Mouse (Mus musculus): ENCODE measurements at regions not wholly inside any gene's neighbourhood (a gene's known extent, or its start where the extent isn't known, plus 50 kb on each side); places are given as distances from the start of the nearest gene placed in this dataset.

DNA sequence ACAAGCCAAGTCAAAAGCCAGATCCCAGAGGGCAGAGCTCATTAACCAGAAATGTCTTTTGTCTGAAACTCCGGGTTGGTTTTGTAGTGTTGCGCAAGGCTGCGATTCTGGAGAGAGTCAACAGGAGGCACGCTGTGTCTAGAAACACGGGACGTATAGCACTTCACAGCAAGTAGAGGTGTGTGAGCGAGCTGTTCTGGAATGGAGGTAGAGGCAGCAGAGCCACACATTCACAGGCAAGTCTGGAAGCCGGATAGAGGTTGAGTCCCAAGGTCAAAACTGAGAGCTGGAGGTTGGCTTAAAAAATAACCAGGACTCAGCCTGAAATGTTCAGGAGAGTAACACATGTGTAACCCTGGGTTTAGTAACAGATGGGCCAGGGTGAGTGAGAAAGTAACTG is 94.0 kb downstream of the Gm5426 start:
- Histone ChIP-seq H3K36me3 (replicated peaks in 1 of 2; ENCODE audit: control insufficient read depth in 1 of 2, insufficient read depth in 1 of 2, low read length in 1 of 2) (no peaks in the 10 kb centered on the region), H3K79me2 (replicated peaks; ENCODE audit: control insufficient read depth, extremely low read depth, insufficient read depth, poor library complexity, severe bottlenecking) (no peaks in the 10 kb centered on the region), H3K9ac (ENCODE audit: insufficient read depth, low read depth) (no peak overlapping the region), H3K4me3 (replicated peaks in 1 of 3; ENCODE audit: low read depth in 2 of 3, low read length in 2 of 3, poor library complexity in 1 of 3) (no peak overlapping the region), H3K4me1 (ENCODE audit: control insufficient read depth in 1 of 2, insufficient read depth in 2 of 2) (peaks cover 11 to 15% of the 10 kb centered on the region in 2 experiments), H3K4me2 (ENCODE audit: insufficient read depth, low read depth, poor library complexity, severe bottlenecking) (no peak overlapping the region), H3K9me3 (replicated peaks; ENCODE audit: low read length) (no peaks in the 10 kb centered on the region), H3K27me3 (replicated peaks) (no peaks in the 10 kb centered on the region), H3K27ac (ENCODE audit: insufficient read depth, low read depth) (no peak overlapping the region)
- in situ Hi-C loops (cut with MboI; ENCODE audit: low pct_ligation_motif_present, low pct_unique_long_range_greater_than_20kb, low sequenced_read_pairs), result no loop called here
- dilution Hi-C loops (cut with MboI; ENCODE audit: extremely low pct_ligation_motif_present, extremely low pct_unique_long_range_greater_than_20kb, low sequenced_read_pairs), result no loop called here
- DNase-seq (ENCODE audit: extremely low read depth), result no peak
- TF ChIP-seq E2F4 (IDR thresholded peaks at IDR 0.05; ENCODE audit: insufficient replicate concordance, low read depth, low read length), result 0 out of 2 replicates have a peak, but pooled peaks have one; percentile 33
- no peak for TF ChIP-seq MAFK (IDR thresholded peaks at IDR 0.05; ENCODE audit: insufficient replicate concordance, low read length)
- TF ChIP-seq ZMIZ1 (IDR thresholded peaks at IDR 0.05; ENCODE audit: low read depth, low read length), result no peak
- 0 out of 2 replicates have a peak, but pooled peaks have one; percentile 18 for TF ChIP-seq ZC3H11A (IDR thresholded peaks at IDR 0.05; ENCODE audit: low read depth, low read length)
- TF ChIP-seq KAT2A (IDR thresholded peaks at IDR 0.05; ENCODE audit: insufficient replicate concordance, low read length), result no peak
- TF ChIP-seq MAZ (IDR thresholded peaks at IDR 0.05; ENCODE audit: low read depth, low read length), result no peak
- TF ChIP-seq SMC3 (IDR thresholded peaks at IDR 0.05; ENCODE audit: low read depth, low read length), result peak; percentile 69
- TF ChIP-seq MXI1 (IDR thresholded peaks at IDR 0.05; ENCODE audit: low read depth, low read length), result peak; percentile 36; the same call in 1 of the 2 replicates
- no peak for TF ChIP-seq POLR2A (IDR thresholded peaks at IDR 0.05; ENCODE audit: low read depth, low read length)
- TF ChIP-seq ZNF384 (IDR thresholded peaks at IDR 0.05; ENCODE audit: low read depth, low read length), result no peak
- no peak for TF ChIP-seq HCFC1 (IDR thresholded peaks at IDR 0.05; ENCODE audit: low read depth, low read length)
- TF ChIP-seq BHLHE40 (IDR thresholded peaks at IDR 0.05; ENCODE audit: low read depth, low read length), result no peak
- no peak for TF ChIP-seq NRF1 (IDR thresholded peaks at IDR 0.05; ENCODE audit: low read depth, low read length)
- no peak for TF ChIP-seq UBTF (IDR thresholded peaks at IDR 0.05; ENCODE audit: low read depth, low read length)
- TF ChIP-seq MEF2A (IDR thresholded peaks at IDR 0.05; ENCODE audit: borderline replicate concordance, low read depth, low read length), result 0 out of 2 replicates have a peak, but pooled peaks have one; percentile 18
- no peak for TF ChIP-seq ETS1 (conservative IDR thresholded peaks at IDR 0.05; ENCODE audit: low read depth, low read length)
- peak; percentile 41; the same call in 1 of the 2 replicates for TF ChIP-seq TCF12 (IDR thresholded peaks at IDR 0.05; ENCODE audit: low read depth, low read length)
- peak in 1 of 2 experiments; percentile 62; a peak in 2 of 4 replicates for TF ChIP-seq CTCF (conservative IDR thresholded peaks at IDR 0.05 in 1 of 2, IDR thresholded peaks at IDR 0.05 in 1 of 2; ENCODE audit: low read depth in 2 of 2, low read length in 2 of 2)
- no peak for TF ChIP-seq RCOR1 (conservative IDR thresholded peaks at IDR 0.05; ENCODE audit: low read depth, low read length)
- TF ChIP-seq USF2 (conservative IDR thresholded peaks at IDR 0.05; ENCODE audit: low read depth, low read length), result no peak
- no peak for TF ChIP-seq ZKSCAN1 (IDR thresholded peaks at IDR 0.05; ENCODE audit: borderline replicate concordance, low read depth, low read length)
- TF ChIP-seq ELF1 (IDR thresholded peaks at IDR 0.05; ENCODE audit: low read depth, low read length), result peak; percentile 17; the same call in 1 of the 2 replicates
- TF ChIP-seq IRF4 (IDR thresholded peaks at IDR 0.05; ENCODE audit: low read depth, low read length), result 0 out of 2 replicates have a peak, but pooled peaks have one; percentile 24
- no peak for TF ChIP-seq MYC (IDR thresholded peaks at IDR 0.05; ENCODE audit: low read depth, low read length)
- TF ChIP-seq JUND (conservative IDR thresholded peaks at IDR 0.05; ENCODE audit: low read depth, low read length), result no peak
- TF ChIP-seq CHD1 (IDR thresholded peaks at IDR 0.05; ENCODE audit: low read depth, low read length), result no peak
- TF ChIP-seq GABPA (IDR thresholded peaks at IDR 0.05; ENCODE audit: insufficient replicate concordance, low read depth, low read length), result no peak
- 0 out of 2 replicates have a peak, but pooled peaks have one; percentile 12 for TF ChIP-seq EP300 (IDR thresholded peaks at IDR 0.05; ENCODE audit: low read length)
- no peak for TF ChIP-seq SIN3A (IDR thresholded peaks at IDR 0.05; ENCODE audit: low read length)
- no peak for TF ChIP-seq USF1 (IDR thresholded peaks at IDR 0.05; ENCODE audit: low read depth, low read length)
- TF ChIP-seq PAX5 (IDR thresholded peaks at IDR 0.05; ENCODE audit: low read length), result no peak
- TF ChIP-seq RAD21 (IDR thresholded peaks at IDR 0.05; ENCODE audit: low read depth, low read length), result peak; percentile 77

Measured in CH12.LX (cell line).